Mouse (Mus musculus): ENCODE results near the gene 6430571L13Rik.

DNA sequence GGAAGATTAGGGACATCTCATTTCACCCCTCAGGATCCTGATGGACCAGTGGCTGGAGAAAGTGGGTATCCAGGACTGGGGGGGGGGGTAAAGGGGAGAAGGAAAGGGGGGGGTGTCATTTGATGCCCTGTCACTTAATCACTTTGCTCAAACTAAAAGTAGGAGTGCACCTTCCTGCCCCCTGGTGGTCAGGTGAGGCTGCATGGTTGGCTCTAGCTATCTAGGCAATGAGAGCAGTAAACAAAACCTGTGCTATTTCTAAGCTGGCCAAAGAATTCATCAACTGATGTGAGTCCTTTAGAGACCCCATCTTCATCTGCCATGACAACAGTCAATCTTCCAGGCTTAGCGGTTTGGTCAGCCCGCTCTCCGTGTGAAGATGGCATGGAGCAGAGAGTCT lies 46.3 kb downstream of the 6430571L13Rik start:
- TF ChIP-seq CTCF (IDR thresholded peaks at IDR 0.05; ENCODE audit: extremely low read depth, insufficient read depth, insufficient read length, insufficient replicate concordance) (peak; percentile 48; the same call in 1 of the 2 replicates), POLR2A (IDR thresholded peaks at IDR 0.05; ENCODE audit: low read depth, low read length) (no peak)
